Mouse (Mus musculus): ENCODE data around the gene Mnd1.

DNA sequence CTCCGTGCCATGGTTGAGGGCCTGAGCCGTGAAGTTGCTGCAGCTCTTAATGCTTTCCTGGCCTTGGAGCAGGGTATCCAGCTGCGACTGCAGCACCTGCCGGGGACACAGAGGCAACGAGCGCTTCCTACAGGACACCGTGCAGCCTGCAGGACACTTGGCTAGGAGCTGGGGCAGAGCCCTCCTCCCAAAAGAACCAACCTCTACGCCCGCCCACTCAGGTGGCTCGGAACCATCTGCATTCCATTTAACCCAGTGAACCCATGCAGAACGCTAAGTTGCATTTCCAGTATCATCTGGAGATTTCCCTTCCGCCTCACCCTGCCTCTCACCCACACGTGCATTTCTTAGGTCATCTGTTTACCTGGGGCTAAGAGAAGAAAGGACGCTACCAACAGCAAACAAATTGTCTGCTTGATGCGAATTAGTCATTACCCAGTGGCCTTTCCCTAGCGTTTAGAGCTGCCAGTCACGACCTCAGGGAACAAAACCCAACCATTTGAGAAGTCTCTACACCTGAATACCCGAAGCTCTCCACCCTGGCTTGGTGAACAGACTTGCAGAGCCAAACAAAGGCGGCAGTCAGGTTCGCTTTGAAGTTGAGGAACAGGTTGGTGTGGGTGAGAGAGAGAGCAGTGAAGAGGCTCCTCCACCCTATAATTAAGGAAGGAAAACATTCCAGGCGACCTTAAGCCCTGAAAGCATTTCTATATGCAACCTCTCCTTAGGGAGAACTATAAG lies 35.7 kb upstream of the Mnd1 start:
- no peak for TF ChIP-seq CTCF (IDR thresholded peaks at IDR 0.05; ENCODE audit: borderline replicate concordance, control insufficient read depth, extremely low read depth, insufficient read depth, low read length, poor library complexity)
- TF ChIP-seq POLR2A (IDR thresholded peaks at IDR 0.05; ENCODE audit: control insufficient read depth, extremely low read depth, insufficient read depth, low read length, poor library complexity), result no peak
